ENCODE assay signal across 9 mouse cellular contexts in the genomic region with DNA sequence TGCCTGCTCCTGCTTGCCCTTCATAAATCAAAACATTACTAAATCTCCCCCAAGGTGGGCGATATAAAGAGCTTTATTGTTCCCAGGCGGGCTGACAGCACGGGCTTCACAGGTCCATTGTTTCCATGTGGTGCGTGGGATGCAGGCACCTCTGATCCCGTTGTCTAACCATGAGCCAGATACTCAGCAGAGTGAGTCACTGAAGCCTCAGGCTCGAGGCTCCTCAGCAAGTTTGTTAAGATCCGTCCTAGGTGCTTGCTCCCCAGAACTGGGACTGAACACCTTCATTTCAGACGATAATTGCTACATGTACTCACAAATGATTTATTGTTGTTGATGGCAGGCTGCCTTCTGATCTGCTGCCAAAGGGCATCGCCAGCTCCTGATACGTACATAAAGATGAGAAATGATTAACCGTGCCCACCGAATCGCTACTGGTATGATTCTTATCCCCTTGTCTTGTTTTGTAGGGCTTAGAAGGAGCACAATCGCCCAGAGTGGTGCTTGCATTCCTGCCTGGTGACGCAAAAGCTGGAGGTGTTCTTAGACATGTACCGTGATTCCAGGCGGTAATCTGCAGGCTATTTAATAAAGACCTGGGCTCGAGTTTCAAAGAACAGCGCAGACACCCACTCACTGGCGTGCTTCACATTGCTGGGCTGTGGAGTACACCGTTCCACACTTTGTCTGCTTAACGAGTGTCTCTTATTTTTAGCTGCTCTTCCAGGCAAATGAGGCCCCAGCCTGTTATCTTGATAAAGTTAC.
DNase-seq lines count a peak whose midpoint lies in the region; ATAC-seq and TF ChIP-seq lines count a peak whose summit lies in the region.
"Had no signal": no experiment of that assay in that cellular context is flagged by ENCODE, and none has a peak within 500 bp of the region (broad histone marks: within the 10 kb centered on the region; RNA-seq: fewer than 3 reads in every experiment).

No protein-coding gene starts in this region.

- no peaks in the 10 kb centered on the region for H3K27me3 ChIP-seq in neural tube, embryonic 11.5 days (ENCODE audit: control insufficient read depth, insufficient read depth, low read length)
- H3K27me3 ChIP-seq in neural tube, embryonic 15.5 days (replicated peaks) = peaks cover 14% of the 10 kb centered on the region; the same call in 1 of the 2 replicates
- no peaks in the 10 kb centered on the region for H3K27me3 ChIP-seq in limb, embryonic 13.5 days
- no peaks in the 10 kb centered on the region for H3K27me3 ChIP-seq in testis, adult 2 months (ENCODE audit: control insufficient read depth, insufficient read depth, low read length)
- no peaks in the 10 kb centered on the region for H3K27me3 ChIP-seq in cerebellum, adult 2 months (ENCODE audit: control insufficient read depth, insufficient read depth, low read length)

- H3K4me2 ChIP-seq in neural tube, embryonic 11.5 days (ENCODE audit: low read depth) = no peak overlapping the region
- no peak overlapping the region for H3K4me2 ChIP-seq in neural tube, embryonic 15.5 days
- H3K4me2 ChIP-seq in limb, embryonic 13.5 days (replicated peaks) = peak overlapping the region; percentile 27
- H3K4me2 ChIP-seq: neural tube, embryonic 13.5 days had no signal

- peak; percentile 11 for DNase-seq in neural tube, embryonic 11.5 days (ENCODE audit: low spot score)
- peak; percentile 24 for DNase-seq in heart, postnatal 4 days
- no peak for DNase-seq in cerebellum, adult 2 months
- no peak for DNase-seq in cerebellum, adult 8-10 months

- no peaks in the 10 kb centered on the region for H3K36me3 ChIP-seq in neural tube, embryonic 11.5 days (ENCODE audit: control insufficient read depth, insufficient read depth, low read length)
- H3K36me3 ChIP-seq in neural tube, embryonic 15.5 days = no peaks in the 10 kb centered on the region
- H3K36me3 ChIP-seq in limb, embryonic 13.5 days = no peaks in the 10 kb centered on the region
- H3K36me3 ChIP-seq in testis, adult 2 months (ENCODE audit: control insufficient read depth, insufficient read depth, low read length) = no peaks in the 10 kb centered on the region
- H3K36me3 ChIP-seq: neural tube, embryonic 13.5 days had no signal

- no peak overlapping the region for H3K9ac ChIP-seq in neural tube, embryonic 11.5 days (ENCODE audit: low read length)
- H3K9ac ChIP-seq in neural tube, embryonic 15.5 days (replicated peaks) = no peak overlapping the region
- H3K9ac ChIP-seq in limb, embryonic 13.5 days = no peak overlapping the region
- H3K9ac ChIP-seq: neural tube, embryonic 13.5 days had no signal

- H3K4me1 ChIP-seq in neural tube, embryonic 11.5 days (ENCODE audit: control insufficient read depth, insufficient read depth, low read length) = no peaks in the 10 kb centered on the region
- no peaks in the 10 kb centered on the region; the same call in 1 of the 2 replicates for H3K4me1 ChIP-seq in neural tube, embryonic 15.5 days
- H3K4me1 ChIP-seq in limb, embryonic 13.5 days = peaks cover 15% of the 10 kb centered on the region
- H3K4me1 ChIP-seq in testis, adult 2 months (ENCODE audit: control insufficient read depth, insufficient read depth, low read length) = no peaks in the 10 kb centered on the region
- no peaks in the 10 kb centered on the region for H3K4me1 ChIP-seq in cerebellum, adult 2 months (ENCODE audit: control insufficient read depth, insufficient read depth, low read length)

- H3K4me3 ChIP-seq in neural tube, embryonic 11.5 days (ENCODE audit: low read depth, low read length) = no peak overlapping the region
- no peak overlapping the region for H3K4me3 ChIP-seq in neural tube, embryonic 15.5 days (replicated peaks)
- no peak overlapping the region for H3K4me3 ChIP-seq in limb, embryonic 13.5 days
- H3K4me3 ChIP-seq in testis, adult 2 months (ENCODE audit: control insufficient read depth, low read depth, low read length) = no peak overlapping the region
- H3K4me3 ChIP-seq in cerebellum, adult 2 months (replicated peaks; ENCODE audit: insufficient read depth, low read depth, low read length) = no peak overlapping the region
- H3K4me3 ChIP-seq: neural tube, embryonic 13.5 days had no signal

- no peak overlapping the region for H3K27ac ChIP-seq in neural tube, embryonic 11.5 days (ENCODE audit: low read depth, low read length)
- no peak overlapping the region for H3K27ac ChIP-seq in neural tube, embryonic 15.5 days (replicated peaks)
- H3K27ac ChIP-seq in limb, embryonic 13.5 days = no peak overlapping the region
- peak overlapping the region; percentile 66 for H3K27ac ChIP-seq in testis, adult 2 months (ENCODE audit: control insufficient read depth, insufficient read depth, low read depth, low read length)
- no peak overlapping the region for H3K27ac ChIP-seq in cerebellum, adult 2 months (ENCODE audit: insufficient read depth, low read length)
- H3K27ac ChIP-seq: neural tube, embryonic 13.5 days had no signal

- no peaks in the 10 kb centered on the region for H3K9me3 ChIP-seq in neural tube, embryonic 11.5 days (ENCODE audit: control insufficient read depth, low read length)
- no peaks in the 10 kb centered on the region for H3K9me3 ChIP-seq in neural tube, embryonic 15.5 days (replicated peaks)
- no peaks in the 10 kb centered on the region for H3K9me3 ChIP-seq in limb, embryonic 13.5 days
- H3K9me3 ChIP-seq: neural tube, embryonic 13.5 days had no signal

- 70% methylated on average over 22 of the region's 22 CpGs for WGBS in neural tube, embryonic 11.5 days
- 55% methylated on average over 22 of the region's 22 CpGs for WGBS in neural tube, embryonic 15.5 days
- WGBS in limb, embryonic 13.5 days = 30% methylated on average over 22 of the region's 22 CpGs
- 36% methylated on average over 22 of the region's 22 CpGs for WGBS in cerebellum, adult 2 months

- no peak for TF ChIP-seq CTCF in testis, adult 2 months (IDR thresholded peaks at IDR 0.05; ENCODE audit: control insufficient read depth, insufficient read depth, insufficient replicate concordance, low read depth, low read length)
- no peak for TF ChIP-seq CTCF in cerebellum, adult 2 months (IDR thresholded peaks at IDR 0.05; ENCODE audit: borderline replicate concordance, insufficient read depth, low read depth, low read length)

- no peak for TF ChIP-seq POLR2A in testis, adult 2 months (IDR thresholded peaks at IDR 0.05; ENCODE audit: control insufficient read depth, low read depth, low read length)
- no peak for TF ChIP-seq POLR2A in cerebellum, adult 2 months (IDR thresholded peaks at IDR 0.05; ENCODE audit: borderline replicate concordance, insufficient read depth, low read length)

- ATAC-seq in neural tube, embryonic 11.5 days (ENCODE audit: insufficient read depth, low FRiP score, low TSS enrichment) = no peak
- ATAC-seq in neural tube, embryonic 15.5 days (ENCODE audit: low FRiP score) = no peak
- peak; percentile 54; the same call in 1 of the 2 replicates for ATAC-seq in limb, embryonic 13.5 days (ENCODE audit: low FRiP score, low read depth)
- ATAC-seq in erythroid progenitor cell, adult 5-6 weeks (replicated peaks; ENCODE audit: low FRiP score, poor library complexity, severe bottlenecking) = no peak

Comparison
In these comparisons a context has a peak if more than half of its experiments do, and no peak if none do; other contexts are left out.
1. DNase-seq: peak in neural tube, embryonic 11.5 days (single experiment) and heart, postnatal 4 days (single experiment); none in cerebellum, adult 2 months (0 of 2) and cerebellum, adult 8-10 months (single experiment).